Mouse (Mus musculus) stomach, adult 2 months (tissue): ENCODE measurements around the gene Gcc1. TPM values are rescaled to one million over a fixed set of nuclear protein-coding genes. Genes with fewer than 3 reads are reported as not detected.

Source experiments
- polyA plus RNA-seq: library from polyadenylated mRNA; depleted of rRNA; stranded (reverse); fragments of >200 nt; gene quantifications from 2 replicates; pipeline ENCODE4 v1.2.3, GENCODE M21; 2012; rRNA removed

Gene Gcc1
- 2.8 and 3.8 TPM in 2 replicates for polyA plus RNA-seq

DNA sequence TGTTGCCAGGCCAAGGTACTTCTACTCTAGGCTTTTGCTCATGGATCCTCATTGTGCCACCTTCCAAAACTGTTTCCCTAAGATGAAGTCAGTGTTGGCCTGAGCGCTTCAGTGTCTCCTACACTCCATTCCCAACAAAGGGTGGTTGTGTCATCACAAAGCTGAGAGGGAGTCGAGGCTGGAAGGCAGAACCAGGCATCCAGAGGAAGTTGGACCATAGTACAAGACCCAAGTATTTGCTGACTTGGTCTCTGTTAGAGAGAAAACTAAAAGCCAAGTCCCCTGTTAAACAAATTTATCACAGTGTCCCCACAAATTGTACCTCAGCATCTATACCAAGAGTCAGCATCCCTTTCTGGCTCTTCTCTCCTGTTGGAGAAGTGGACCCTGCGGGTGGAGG is at the start of gene Gcc1:
TSS of gene Gcc1 (minus strand) at position 101 of the 400 bp plus-strand sequence.

GRCm38 (mm10) chr6:28474839-28475238 is 46.6 kb upstream of the Gcc1 start, which contains the start of gene Snd1:
Gene Snd1 (plus strand): TSS chr6:28475139.

GRCm38 (mm10) chr6:28449253-28449652 is 21.1 kb upstream of the Gcc1 start, which contains the start of gene Pax4:
Gene Pax4 (minus strand): TSS chr6:28449353.

DNA sequence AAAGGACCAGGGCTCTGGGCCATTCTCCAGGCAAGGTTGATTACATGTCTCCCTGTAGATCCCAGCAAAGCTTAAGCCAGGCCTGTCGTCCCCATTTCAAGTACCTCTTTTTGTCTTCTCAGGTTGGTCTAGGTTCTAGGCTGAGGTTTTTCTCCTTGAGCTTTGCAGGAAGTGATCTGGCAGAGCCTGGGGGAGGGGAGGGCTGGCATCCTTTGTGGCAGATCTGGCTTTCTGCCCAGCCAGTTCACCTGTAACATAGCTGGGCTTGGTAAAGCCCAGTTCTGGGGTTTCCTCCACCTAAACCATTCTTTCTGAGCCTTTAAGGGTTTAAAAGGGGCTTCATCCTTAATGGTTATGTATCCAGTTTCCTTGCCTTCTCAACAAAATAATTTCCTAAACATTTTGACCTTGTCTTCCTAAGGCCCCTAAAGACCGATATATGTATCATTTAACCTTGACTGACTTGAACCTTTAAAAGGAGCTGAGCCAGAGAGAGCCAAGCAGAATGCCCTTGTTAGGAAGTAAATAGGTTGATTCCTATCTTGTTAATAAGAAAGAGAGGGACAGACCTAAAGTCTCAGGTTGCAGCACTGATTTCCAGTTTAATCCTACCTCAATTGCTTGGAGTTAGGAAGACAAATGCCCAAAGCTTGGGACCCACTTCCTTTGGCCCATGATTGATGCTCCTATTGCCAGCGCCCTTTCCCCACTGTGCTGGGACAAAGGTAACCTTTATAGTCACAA is 922 bp downstream of the Gcc1 start, which contains the start of gene Fscn3:
TSS of gene Fscn3 (plus strand) at position 694 of the 744 bp plus-strand sequence.

GRCm38 (mm10) chr6:28423313-28423712 is 4.9 kb downstream of the Gcc1 start, which contains the start of gene Arf5:
Gene Arf5 (plus strand): TSS chr6:28423560.

GRCm38 (mm10) chr6:28397681-28398203 is 30.4 kb downstream of the Gcc1 start, which contains the start of gene Zfp800:
Gene Zfp800 (minus strand): TSS chr6:28398005.

Other genes starting within 250 kb of the Gcc1 start
- 0.66 and 1.1 TPM in 2 replicates for gene Zfp800, start 30.4 kb downstream of the Gcc1 start, polyA plus RNA-seq
- gene Arf5, start 4.8 kb downstream of the Gcc1 start, polyA plus RNA-seq: 341 and 679 TPM in 2 replicates
- 0.10 TPM in 1 of 2 replicates, not detected in the other for gene Fscn3, start 601 bp downstream of the Gcc1 start, polyA plus RNA-seq
- not detected in 2 replicates for gene Pax4, start 21.0 kb upstream of the Gcc1 start, polyA plus RNA-seq
- 51.5 and 58.1 TPM in 2 replicates for gene Snd1, start 46.7 kb upstream of the Gcc1 start, polyA plus RNA-seq